Mouse (Mus musculus) kidney, postnatal 10 days (tissue): ENCODE measurements around the gene Pik3r5.
A peak's percentile ranks its signal among the peaks of the same experiment; 100 is the strongest.

Source experiments
- DNase-seq: peaks from one replicate; pipeline ENCODE4 v3.0.0; 2021; ENCODE audit warnings: mixed read lengths

Pik3r5 gene

GRCm38 (mm10) chr11:68404185-68404584 is 27.7 kb upstream of the Pik3r5 start:
- DNase-seq, result no peak

- DNase-seq, result no peak
Measured at GRCm38 (mm10) chr11:68405576-68405975, 26.3 kb upstream of the Pik3r5 start.

GRCm38 (mm10) chr11:68407266-68407926 is 24.5 kb upstream of the Pik3r5 start:
- no peak for DNase-seq

- DNase-seq, result peak; percentile 88
Measured at GRCm38 (mm10) chr11:68408127-68408526, 23.8 kb upstream of the Pik3r5 start.

GRCm38 (mm10) chr11:68417001-68417400 is 14.9 kb upstream of the Pik3r5 start:
- no peak for DNase-seq

GRCm38 (mm10) chr11:68417831-68418230 is 14.1 kb upstream of the Pik3r5 start:
- peak; percentile 46 for DNase-seq

- DNase-seq, result no peak
Measured at GRCm38 (mm10) chr11:68425492-68426315, 6.2 kb upstream of the Pik3r5 start.

DNA sequence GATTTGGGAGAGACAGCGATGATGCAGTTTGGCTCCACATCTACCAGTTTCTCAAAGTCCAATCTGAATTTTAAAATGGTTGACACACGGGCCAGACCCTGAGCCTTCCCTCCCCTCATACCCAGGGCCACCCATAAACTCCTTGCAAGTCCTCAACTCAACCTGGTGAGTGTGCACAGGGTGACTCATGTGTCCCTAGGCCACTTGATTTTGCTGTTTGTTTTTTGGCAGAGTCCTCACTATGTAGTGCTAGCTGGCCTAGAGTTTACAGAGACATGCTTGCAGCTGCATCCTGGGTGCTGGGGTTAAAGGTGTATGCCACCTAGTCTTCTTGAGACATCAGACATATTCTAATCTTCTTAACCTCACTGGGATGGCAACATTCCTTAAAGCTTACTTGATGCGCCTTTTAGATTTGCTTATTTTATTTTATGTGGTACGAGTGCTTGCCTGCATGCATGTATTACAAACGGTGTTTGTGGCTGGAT is 4.8 kb upstream of the Pik3r5 start:
- no peak for DNase-seq

- DNase-seq, result no peak
Measured at GRCm38 (mm10) chr11:68430662-68431061, 1.3 kb upstream of the Pik3r5 start.

- no peak for DNase-seq
Measured at GRCm38 (mm10) chr11:68432361-68433021, 570 bp downstream of the Pik3r5 start.

- no peak for DNase-seq
Measured at GRCm38 (mm10) chr11:68433534-68433933, 1.6 kb downstream of the Pik3r5 start.

DNA sequence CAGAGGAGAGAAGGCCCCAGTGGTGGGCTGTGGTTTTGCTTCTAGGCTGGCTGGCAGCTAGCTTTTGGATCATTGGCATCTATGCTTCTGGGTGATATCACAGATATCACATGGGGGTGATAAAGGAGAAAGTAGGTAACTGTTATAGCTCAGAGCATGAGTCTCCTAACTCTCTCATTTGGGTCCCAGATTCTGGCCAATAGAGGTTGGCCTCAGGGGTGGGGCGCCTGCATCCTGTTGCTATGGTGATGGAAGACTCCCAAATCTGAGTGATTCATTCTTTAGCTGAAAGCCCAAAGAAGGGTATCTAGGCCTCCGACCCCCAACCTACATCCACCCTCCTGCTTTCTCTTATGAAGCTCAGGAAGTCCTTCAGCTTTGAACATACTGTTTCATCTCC is 2.8 kb downstream of the Pik3r5 start:
- no peak for DNase-seq

GRCm38 (mm10) chr11:68435601-68436000 is 3.7 kb downstream of the Pik3r5 start:
- DNase-seq, result no peak

GRCm38 (mm10) chr11:68436376-68436775 is 4.5 kb downstream of the Pik3r5 start:
- no peak for DNase-seq

- DNase-seq, result no peak
Measured at GRCm38 (mm10) chr11:68440100-68440499, 8.2 kb downstream of the Pik3r5 start.

GRCm38 (mm10) chr11:68440965-68441364 is 9.0 kb downstream of the Pik3r5 start:
- no peak for DNase-seq

DNA sequence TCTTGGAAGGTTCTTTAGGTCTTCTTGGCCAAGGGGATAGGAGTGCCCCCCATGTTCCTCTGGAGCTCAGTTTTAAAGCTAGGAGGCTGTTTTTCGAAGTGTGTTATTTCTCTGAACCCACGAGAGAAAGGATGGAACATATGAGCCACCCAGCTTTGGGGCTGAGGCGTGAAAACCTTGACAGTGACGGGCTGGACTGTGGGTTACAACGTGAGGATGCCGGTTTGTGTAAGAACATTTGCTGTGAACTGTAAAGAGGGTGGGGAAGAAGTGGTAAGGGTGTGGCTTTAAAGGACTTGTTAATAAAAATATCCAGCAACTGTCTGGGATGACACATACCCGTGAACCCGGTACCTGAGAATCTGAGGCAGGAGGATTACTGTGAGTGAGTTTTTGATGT is 10.4 kb downstream of the Pik3r5 start:
- no peak for DNase-seq

GRCm38 (mm10) chr11:68442983-68443638 is 11.2 kb downstream of the Pik3r5 start:
- no peak for DNase-seq

DNA sequence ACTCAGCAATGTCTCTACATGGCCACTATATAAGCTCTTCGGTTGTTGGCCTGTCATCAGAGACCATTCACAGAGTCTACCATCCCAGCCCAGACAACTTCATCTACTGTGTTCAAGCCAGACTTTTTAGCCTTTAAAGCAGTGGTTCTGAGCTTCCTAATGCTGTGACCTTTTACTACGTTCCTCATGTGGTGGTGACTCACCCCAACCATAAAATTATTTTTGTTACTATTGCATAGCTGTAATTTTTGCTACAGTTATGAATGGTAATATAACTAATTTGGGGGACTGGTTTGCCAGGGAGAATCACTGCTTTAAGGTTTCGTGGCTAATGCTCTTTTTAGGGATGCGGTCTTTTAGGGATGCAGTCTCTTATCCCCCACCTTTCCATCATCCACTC is 14.0 kb downstream of the Pik3r5 start:
- DNase-seq, result no peak

DNA sequence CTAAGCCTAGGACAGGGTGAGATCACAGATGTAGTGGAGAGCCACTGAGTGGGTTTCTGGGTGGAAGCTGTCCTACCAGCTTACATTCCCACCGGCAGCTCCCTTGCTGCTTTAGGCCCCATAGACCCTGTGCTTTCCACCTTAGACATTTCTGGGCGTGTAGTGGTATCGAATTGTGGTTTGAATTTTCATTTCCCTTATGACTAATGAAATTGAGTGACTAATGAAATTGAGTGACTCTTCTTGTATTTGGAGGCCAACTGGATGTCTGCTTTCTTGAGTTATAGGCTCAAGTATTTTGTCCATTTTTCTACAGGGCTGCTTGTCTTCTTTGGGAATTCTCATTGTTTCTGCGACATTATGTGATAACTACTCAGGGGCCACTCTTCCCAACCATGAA is 14.6 kb downstream of the Pik3r5 start:
- no peak for DNase-seq

GRCm38 (mm10) chr11:68447242-68447641 is 15.3 kb downstream of the Pik3r5 start:
- DNase-seq, result no peak

- DNase-seq, result no peak
Measured at GRCm38 (mm10) chr11:68448356-68448755, 16.4 kb downstream of the Pik3r5 start.

DNA sequence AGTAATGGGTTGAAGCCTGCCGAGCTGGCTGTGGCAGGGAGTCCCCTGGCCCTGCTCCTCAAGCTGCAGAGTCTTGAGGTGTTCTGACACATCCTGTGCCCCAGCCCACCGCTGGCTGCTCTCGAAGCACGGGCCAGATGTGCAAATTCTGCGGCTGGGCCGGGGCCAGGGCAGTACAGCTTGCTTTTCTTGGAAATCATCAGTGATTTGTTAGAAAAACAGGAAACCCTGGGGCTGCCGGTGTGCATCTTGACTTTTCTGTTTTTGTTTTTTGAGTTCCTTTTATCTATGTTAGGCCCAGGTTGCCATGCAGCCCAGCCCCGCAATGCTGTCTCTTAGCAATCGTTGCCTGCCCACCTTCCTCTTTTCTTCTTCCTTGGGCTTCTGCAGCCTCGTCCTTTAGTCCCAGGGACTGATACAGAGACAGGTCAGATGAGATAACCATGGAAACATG is 19.4 kb downstream of the Pik3r5 start:
- peak; percentile 23 for DNase-seq
